ENCODE assay signal across 20 mouse cellular contexts in the genomic region with DNA sequence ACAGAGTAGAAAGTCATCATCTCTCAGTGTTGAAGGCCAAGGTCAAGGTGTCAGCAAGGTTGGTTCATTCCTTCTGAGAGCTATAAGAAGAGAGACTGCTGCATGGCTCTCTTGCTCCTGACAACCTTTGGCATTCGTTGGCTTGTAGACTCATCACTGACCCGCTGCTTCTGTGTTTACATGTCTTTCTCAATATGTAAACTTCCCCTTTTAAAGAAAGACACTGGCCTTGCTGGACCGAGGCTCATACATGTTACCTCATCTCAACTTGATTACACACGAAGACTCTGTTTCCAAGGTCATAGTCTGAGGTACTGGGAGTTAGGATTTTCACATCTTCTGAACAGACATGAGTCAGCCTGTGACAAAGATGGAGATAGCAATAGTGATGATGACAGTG.
"Had no signal": no experiment of that assay in that cellular context is flagged by ENCODE, and none has a peak within 500 bp of the region (broad histone marks: within the 10 kb centered on the region; RNA-seq: fewer than 3 reads in every experiment).

No protein-coding gene starts in this region.

- H3K27me3 ChIP-seq: limb, embryonic 13.5 days; liver, embryonic 13.5 days; midbrain, embryonic 15.5 days; neural tube, embryonic 13.5 days; stomach, embryonic 15.5 days had no signal

- H3K4me1 ChIP-seq: midbrain, embryonic 15.5 days; stomach, embryonic 15.5 days had no signal

- DNase-seq: kidney, adult 2 months; kidney, postnatal 25 days; layer of hippocampus, adult 9-11 months; liver, embryonic 13.5 days; lung, adult 18-20 months; lung, postnatal 4 days; retina, postnatal 1 day; right cerebral cortex, postnatal 25 days; spleen, adult 18-20 months; thymus, postnatal 25 days had no signal

- H3K36me3 ChIP-seq: limb, embryonic 10.5 days; limb, embryonic 13.5 days; liver, embryonic 13.5 days; midbrain, embryonic 12.5 days; midbrain, embryonic 15.5 days; neural tube, embryonic 13.5 days; stomach, embryonic 15.5 days had no signal

- H3K27ac ChIP-seq: kidney, postnatal 0 days; layer of hippocampus, adult 2 months; limb, embryonic 10.5 days; limb, embryonic 13.5 days; liver, embryonic 13.5 days; midbrain, embryonic 12.5 days; midbrain, embryonic 15.5 days; neural tube, embryonic 13.5 days; stomach, embryonic 15.5 days had no signal

- H3K4me2 ChIP-seq: limb, embryonic 13.5 days; liver, embryonic 13.5 days; midbrain, embryonic 12.5 days; midbrain, embryonic 15.5 days; neural tube, embryonic 13.5 days; stomach, embryonic 15.5 days had no signal

- H3K9me3 ChIP-seq: limb, embryonic 10.5 days; limb, embryonic 13.5 days; liver, embryonic 13.5 days; midbrain, embryonic 12.5 days; midbrain, embryonic 15.5 days; neural tube, embryonic 13.5 days; stomach, embryonic 15.5 days had no signal

- H3K4me3 ChIP-seq: layer of hippocampus, adult 2 months; limb, embryonic 10.5 days; limb, embryonic 13.5 days; liver, embryonic 13.5 days; midbrain, embryonic 12.5 days; midbrain, embryonic 15.5 days; myocyte; neural tube, embryonic 13.5 days; stomach, embryonic 15.5 days had no signal

- ATAC-seq: intestine, postnatal 0 days; midbrain, embryonic 15.5 days had no signal

- H3K9ac ChIP-seq: limb, embryonic 13.5 days; liver, embryonic 13.5 days; midbrain, embryonic 12.5 days; midbrain, embryonic 15.5 days; neural tube, embryonic 13.5 days; stomach, embryonic 15.5 days had no signal
